Mouse (Mus musculus) liver, adult 2 months (tissue): Measurements from ENCODE around the gene Sgca.

Experiments
- CTCF ChIP-seq: fragments of 200-500 bp; IDR thresholded peaks from 2 replicates; pipeline ENCODE4 v1.5.1; 2011; ENCODE audit warnings: low read depth, low read length, control low read depth
- POLR2A ChIP-seq: fragments of 200-500 bp; IDR thresholded peaks from 2 replicates; pipeline ENCODE4 v1.6.1; 2011; ENCODE audit warnings: low read length, control low read depth; ENCODE audit not compliant: insufficient read depth; ENCODE audit errors: extremely low read depth

GRCm38 (mm10) chr11:94915675-94916403, 60.3 kb downstream of the Sgca start:
- TF ChIP-seq CTCF (no peak), POLR2A (no peak)
